Mouse (Mus musculus) small intestine, adult 2 months (tissue): ENCODE data around the gene Hsf4.

Experiments used
- CTCF ChIP-seq: fragments of 200-500 bp; IDR thresholded peaks from 2 replicates; pipeline ENCODE4 v1.5.1; 2012; ENCODE audit warnings: low read depth, mild to moderate bottlenecking, control low read depth, inconsistent platforms, low read length, moderate library complexity, mixed read lengths; ENCODE audit not compliant: insufficient replicate concordance, insufficient read length; ENCODE audit errors: extremely low read depth
- POLR2A ChIP-seq: fragments of 200-500 bp; IDR thresholded peaks from 2 replicates; pipeline ENCODE4 v1.6.1; 2012; ENCODE audit warnings: low read depth, mild to moderate bottlenecking, control low read depth, inconsistent platforms, low read length, moderate library complexity

GRCm38 (mm10) chr8:105283074-105283473, 13.5 kb downstream of the Hsf4 start:
- peak; percentile 73 for TF ChIP-seq CTCF
- TF ChIP-seq POLR2A: no peak
